Mouse (Mus musculus): ENCODE results near the gene Eif4h.
"Not testable (repeated sequence)": the region's sequence is repeated elsewhere in the genome, so short reads cannot be mapped to it uniquely, and the experiment has no call there.

The Eif4h gene

DNA sequence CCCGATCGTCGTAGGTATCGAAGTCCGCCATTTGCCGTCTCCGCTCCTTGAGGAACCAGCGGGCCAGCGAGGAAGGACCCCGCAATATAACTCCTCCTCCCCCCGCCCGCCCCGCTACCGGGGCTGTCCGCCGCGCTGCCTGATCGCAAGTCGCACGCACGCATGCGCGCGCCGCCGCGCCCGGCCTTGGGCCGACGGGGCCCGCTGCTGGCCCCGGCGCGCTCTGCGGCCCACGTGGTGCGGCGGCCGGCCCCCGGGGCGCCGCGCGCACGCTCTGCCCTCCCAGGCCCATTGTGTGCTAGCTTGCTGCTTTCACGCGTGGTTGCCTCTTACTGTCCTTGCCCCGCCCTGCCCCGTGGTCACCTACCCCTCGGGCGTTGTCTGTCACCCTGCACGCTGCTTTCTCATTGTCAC is at the start of gene Eif4h:
Gene Eif4h (minus strand): TSS at position 222 of the 414 bp plus-strand sequence.
- DNase-seq: peak; percentile 96

DNA sequence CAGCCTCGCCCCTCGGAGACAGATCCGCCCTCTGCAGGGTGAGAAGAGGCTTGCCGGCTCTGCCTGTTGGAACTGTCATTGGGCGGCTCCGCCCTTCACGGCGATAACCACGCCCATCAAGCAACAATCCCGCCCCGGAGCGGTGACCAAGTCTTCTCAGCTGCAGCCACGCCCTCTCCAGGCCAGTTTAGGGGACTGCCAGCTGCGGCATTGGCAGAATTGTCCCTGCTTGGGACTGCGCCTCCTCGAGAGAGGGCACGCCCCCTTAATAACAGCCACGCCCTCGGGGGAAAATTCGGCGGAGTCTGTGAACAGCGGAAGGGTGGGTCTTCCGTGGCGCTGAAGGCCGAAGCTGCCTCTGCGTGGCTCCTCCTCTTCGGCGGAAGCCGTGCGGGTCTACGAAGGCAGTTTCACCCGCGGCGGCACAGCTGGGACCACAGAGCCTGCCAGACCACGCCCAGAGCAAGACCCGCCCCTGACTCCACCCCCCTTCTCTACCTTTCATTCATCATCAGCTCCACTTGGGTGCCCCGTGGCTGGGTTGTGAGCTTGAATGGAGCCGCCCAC is 49.5 kb upstream of the Eif4h start:
- peak; percentile 98 for DNase-seq

DNA sequence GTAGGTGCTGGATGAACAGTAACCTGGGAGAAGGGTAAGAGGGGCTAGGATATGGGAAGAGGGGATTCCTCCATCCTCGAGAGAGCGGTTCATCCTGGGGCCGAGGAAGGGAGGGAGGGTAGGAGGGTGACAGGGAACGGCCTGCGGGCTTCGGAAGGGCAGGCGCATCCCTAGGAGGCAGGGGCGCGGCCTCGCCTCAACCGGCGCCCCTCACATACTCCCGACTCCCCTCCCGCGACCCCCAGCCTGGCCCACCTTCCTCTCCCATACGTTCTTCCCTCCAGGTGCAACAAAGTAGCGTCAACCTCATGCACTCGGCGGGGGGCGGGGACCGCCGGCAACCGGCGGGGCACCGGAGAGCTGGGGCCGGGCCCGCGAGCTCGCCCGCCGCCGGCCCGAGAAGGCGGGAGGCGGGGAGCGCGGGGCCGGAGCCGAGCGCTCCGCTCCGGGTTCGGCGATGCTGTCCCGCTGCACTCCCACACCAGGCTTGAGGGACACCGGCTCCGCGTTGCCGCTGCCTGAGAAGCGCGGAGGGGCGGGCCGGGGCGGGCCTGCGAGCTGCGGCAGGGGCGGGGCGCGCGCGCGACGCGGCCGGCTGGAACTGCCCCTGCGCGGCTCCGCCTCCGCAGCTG is 48.9 kb upstream of the Eif4h start, which contains the start of gene Limk1:
Gene Limk1 (minus strand): TSS at position 513 of the 632 bp plus-strand sequence.
- DNase-seq: no peak

DNA sequence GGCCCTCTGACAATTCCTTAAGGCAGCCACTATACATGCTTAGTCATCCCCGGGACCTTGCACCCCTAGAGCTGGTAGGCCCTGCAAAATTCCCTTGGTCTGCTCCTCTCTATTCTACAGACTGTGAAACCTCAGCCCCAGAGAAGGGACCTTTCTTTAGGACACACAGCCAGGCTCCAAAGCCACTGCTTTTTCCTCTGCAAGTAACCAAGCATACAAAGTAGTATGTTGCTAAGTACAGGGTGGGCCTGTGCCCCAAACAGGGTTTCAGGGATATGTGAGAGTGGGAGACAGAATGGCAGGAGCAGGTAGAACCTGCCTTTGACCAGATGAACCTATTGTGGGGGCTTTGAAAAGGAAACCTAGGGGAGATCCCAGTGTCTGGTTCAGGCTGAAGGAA is 47.9 kb upstream of the Eif4h start:
- DNase-seq: no peak

DNA sequence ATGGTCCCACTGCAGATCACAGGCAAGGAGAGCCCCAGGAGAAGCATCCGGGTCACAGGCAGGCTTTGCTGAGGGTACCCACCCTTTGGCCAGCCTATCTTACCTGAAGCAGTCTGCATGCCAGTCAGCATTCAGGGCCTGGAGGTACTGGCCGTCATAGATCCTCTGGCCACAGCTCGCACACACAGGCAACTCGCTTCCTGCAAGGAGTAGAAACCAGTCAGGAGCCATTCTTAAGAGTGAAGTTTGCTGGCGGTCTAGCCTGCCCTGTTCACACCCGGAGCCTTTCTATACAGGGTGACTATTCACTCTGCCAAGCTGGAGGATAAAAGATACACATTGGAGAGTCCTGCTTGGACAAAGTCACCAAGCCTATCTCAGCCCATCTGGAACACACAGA is 47.3 kb upstream of the Eif4h start:
- no peak for DNase-seq

DNA sequence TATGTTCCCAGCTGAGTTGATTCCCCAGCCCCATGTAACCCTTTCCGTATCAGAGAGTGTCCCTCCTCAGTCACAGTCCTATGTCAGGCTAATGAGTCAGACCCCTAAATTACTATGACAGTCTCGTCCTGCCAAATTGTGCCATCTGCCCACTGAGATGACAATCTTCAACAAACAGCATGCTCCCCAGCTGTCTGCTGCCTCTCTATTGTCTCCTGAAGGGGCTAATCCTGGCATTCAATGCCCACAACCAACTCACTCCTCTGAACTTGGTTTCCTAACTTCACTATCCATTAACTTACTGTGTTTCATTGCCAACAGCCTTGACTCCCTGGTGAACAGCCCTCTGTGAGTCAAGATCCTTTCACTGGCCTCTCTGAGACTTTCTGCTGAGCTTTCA is 45.1 kb upstream of the Eif4h start:
- no peak for DNase-seq

DNA sequence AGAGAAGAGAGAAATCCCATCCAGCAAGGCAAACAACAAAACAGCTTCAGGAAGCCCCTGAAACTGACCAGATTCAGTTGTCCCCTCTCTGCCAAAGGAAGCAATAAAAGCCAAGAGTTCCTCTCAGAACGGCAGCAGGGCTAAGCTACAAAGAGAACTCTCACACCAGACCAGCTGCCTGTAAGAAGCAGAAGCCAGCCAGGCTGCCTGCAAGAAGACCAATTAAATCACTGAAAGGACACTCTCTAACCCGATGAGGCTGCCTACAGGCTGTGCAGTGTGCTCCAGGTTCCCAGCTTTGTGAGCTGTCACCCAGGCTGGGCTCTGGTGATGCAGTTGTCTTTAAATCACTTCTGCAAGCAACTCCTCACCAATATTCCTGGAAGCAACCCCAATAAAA is 44.5 kb upstream of the Eif4h start:
- DNase-seq: no peak

DNA sequence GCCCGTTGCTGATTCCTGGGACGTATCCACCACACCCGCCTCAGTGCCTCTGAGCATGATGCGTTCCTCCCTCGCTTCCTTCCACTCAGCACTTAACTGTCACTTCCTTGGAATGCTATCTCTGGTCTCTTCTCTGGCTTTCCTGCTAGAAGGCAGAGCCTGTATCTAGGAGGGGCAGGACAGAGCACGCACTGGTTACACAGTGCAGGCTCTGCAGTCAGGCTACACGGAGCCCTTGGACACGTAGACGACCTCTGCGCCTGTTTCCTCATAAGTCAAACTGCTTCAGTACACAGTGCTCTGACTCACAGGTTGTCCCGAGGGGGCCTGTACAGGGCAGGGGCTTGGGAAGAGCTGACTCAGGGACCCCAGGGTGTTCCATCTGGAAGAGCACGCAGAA is 40.9 kb upstream of the Eif4h start:
- DNase-seq: no peak

DNA sequence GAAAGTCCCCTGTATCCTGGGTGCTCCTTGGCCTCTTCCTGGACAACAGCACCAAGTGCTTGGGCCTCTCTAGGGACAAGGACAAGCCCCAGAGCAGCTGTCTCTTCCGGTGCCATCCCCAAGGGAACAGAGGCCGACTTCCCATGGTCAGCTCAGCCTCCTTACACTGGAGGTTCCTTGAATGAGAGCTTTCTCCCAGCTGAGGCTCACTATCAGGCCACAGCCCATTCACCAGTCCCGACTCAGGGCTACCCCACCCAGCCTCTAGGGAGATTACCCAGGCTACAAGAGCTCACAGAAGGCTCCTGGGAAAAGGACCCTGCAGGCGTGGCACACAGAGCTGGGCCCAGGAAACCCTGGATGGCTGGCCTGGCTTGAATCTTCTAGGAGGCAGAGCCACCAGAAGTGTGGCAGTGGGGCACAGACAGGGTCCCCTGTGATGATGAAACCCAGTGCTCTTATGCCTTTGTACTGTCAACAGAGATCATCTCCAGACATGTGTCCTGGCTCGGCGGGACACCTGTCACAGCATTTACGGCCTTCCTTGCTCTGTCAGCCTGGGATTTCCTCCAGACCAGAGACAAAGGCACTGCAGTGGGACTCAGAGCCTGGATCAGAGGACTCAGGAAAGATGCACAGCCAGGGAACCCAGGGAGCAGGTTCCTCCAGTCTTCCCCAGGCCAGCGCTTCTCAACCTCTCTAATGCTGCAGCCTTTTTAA is 39.7 kb upstream of the Eif4h start:
- DNase-seq: no peak

DNA sequence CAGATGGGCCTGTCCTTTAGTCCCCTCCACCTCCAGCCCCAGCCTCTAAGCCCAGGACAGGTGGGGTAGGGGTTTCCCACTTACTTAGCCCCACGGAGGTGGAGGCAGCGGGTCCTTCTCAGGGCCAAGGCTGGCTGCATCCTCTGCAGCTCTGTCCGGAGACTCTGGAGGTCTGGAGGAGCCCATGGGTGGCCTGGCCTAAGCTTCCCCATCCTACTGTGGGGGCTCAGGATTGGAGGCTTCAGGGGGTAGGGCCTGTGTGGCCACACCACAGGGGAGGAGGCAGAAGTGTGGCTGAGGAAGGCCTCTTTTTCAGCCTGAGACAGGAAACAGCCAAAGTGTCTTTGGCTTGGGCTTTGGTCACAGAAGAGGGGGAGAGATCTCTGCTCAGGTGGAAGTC is 38.7 kb upstream of the Eif4h start:
- no peak for DNase-seq

DNA sequence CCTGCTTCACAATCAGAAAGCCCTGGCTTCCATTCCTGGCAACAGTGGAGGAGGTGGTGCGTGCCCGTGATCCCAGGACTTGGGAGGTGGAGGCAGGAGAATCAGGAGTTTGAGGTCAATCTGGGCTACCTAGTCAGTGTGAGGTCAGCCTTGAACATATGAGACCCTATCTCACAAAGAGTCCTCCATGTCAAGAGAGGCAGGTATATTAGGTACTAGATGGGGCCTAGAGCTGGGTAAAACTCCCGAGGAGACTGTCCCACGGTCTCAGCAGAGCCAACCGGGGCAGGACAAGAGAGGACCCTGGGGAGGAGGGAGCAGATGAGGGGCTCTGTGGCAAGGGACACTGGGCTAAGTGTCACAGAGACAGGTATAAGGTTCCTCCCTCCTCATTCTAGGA is 38.2 kb upstream of the Eif4h start:
- no peak for DNase-seq

DNA sequence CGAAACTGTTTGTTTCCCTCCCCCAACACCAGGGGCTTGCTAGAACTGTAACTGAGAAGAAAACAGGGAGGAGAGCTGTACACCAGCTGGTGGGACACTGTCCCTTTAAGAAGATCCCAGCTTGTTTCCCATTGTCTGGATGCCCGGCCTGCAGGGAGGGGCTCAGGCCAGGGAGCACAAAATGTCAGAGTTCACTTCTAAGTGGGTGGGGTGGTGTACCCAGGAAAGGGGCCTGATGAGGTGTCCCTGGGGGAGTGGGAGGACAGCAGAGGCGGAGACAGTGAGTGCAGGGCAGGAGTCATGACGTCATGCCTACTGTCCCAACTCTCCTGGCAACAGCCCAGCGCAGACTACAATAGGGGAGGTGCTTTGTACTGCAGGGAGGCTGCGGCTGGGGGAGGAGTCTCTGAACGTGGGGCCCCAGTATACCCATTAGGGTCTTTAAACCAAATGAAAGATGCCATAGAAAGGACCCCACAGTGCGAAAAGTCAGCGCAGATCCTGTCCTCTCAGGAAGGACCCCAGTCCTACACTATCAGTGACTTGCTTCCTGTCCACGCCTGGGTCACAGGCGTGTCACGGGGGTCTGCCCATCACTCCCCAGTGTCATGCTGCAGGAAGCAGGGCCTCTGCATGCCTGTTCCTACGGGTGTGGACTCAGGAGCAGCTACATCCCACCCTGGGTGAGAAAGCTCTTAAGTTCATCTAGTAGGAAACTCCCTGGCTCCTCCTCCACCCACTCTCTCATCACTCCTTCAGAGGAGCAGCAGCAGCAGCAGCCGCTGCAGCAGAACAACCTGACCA is 36.9 kb upstream of the Eif4h start:
- DNase-seq: peak; percentile 38

DNA sequence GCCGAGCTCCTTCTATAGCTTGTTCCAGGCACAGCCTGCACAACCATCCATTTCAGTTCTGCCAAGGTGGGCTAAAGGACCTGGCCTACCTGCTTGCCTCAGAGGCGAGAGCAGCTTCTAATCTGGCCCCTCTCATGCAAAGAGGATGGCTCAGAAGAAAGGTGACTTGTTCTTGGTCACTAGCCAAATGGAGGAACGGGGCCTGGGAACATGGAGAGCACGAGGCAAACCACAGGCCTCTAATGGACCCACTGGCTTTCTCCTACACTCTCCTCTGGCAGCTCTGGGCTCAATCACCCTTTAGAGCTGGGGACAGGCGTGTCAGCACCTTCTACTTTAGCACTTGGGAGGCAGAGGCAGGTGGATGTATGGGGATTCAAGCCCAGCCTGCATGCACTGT is 35.7 kb upstream of the Eif4h start:
- no peak for DNase-seq

DNA sequence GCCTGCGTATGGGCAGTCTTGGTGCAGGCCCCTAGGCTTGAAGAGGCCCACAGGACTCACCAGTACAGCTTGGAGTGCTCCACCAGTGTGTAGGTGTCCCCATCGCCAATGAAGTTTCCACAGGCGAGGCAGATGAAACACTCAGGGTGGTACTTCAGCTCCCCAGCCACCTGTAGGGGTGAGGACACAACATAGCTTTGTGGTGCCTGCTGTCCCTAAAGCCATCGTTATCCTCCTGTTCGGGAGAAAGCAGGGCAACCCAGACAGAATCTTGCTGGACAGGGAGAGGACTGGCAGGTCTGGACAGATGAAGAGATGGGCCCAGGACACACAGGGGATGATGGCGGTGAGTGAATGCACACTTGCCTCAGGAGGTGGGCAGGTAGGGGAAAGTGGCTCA is 33.3 kb upstream of the Eif4h start:
- DNase-seq: no peak

DNA sequence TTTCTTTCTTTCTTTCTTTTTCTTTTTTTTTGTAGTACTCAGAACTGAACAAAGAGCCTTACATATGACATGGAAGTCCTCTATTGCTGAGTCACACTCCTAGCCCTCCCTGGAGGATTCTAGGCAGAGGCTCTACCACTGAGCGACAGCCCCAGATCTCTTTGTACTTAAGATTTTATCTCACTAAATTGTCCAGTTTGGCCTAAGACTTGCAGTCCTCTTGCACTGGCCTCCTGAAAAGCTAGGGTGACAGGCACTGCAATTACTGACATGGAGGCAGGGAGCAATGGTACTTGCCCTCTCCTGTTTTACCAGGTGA is 32.9 kb upstream of the Eif4h start:
- DNase-seq: no peak

DNA sequence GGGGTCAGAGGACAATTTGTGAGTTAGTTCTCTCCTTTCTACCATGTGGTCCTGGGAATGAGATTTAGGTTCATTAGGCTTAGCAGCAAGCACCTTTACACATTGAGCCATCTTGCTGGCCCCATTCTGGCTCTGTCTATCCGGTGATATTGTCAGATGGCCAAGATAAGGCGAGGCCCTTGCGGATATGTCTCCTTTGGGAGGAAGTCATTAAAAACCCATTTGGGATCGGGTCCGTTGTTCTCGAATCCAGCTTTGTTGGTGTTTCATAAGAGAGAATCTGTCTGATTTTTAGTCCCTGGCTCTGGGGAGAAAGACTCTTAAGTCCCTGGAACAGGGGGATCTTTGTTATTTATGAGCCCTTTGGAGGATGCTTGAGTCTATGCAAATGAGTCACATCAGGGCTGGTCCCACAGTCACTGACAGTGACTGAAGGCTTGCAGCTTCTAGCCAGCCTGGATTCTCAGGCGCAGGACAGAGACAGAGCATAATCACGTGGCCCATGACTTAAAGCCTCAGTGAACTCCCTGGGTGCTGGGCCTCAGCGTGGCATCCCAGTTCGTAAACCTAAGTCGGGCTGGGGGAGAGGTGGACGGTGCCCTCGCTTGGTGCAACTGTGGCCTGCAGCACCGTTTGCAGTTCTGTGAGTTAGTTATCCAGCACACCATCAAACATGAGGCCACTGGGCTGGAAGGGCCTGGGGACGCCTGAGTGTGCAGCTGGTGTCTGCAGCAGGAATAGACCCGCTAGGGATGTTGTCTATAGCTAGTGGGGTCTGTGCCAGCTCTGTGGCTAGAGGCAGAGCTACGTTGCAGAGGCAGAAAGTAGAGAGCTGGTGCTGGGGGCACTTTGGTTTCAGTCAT is 32.3 kb upstream of the Eif4h start:
- DNase-seq: no peak

DNA sequence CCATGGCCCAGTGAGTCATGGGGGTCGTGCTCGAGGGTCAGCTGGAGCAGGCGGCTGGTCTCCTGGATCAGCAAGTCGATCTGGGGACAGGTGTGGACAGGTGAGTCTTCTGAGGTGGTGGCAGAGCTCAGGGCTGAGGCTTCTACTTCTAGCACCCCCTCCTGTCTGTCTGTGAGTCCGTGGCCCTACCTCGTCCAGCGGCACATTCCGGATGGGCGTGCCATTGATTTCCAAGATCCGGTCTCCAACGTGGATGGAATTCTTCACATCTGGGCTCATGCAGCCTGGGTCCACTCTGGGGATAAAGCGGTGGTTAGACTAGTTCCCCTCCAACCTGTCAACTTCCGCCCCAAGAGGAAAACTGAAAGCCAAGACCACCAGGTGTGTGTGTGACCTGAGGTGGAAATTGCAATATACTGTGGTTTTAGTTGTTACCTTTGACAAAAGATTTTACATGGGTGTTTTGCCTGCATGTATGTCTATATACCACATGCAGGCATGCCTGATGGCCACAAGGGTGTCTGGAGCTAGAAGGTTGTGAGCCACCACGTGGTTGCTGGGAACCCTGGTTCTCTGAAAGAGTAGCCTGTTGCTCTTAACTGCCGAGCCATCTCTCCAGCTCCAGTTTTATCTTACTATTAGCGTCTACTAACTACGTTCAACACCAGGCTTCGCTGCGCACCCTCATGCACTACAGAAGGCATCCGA is 29.9 kb upstream of the Eif4h start:
- no peak for DNase-seq

DNA sequence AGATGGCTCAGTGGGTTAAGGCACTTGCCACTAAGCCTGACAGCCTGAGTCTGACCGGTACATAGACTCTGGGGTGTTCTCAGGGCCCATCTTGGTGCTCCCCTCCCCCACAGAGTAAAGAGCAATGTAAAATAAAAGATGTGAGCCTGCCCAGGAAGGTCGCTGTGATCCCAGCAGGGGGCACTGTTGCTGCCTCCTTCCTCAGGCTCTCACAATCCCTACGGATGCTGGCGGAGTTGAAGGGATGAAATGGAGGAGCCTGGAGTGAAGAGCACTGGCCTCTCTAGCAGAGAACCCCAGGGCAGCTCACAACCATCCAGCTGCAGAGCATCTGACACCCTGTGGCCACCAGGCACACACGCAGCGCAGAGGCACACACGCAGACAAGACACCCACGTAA is 29.2 kb upstream of the Eif4h start:
- no peak for DNase-seq

DNA sequence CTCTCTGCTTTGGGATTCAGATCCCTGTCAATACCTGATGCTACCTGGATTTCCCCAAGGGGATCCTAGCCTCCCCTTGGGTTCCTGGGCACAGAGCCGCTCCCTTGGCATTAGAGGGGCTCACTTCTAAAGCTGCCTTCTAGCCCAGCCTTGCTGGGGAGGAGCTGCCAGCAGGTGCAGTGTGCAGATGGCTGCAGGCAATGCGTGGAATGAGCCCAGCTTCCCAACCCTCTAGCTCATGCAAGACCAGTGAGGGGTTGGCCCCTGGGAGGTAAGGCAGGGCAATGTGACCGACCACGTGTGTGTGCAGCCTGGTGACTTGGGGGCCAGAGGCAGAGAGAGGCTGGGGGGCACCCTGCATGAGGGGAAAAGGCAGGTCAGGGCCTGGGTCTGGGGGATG is 17.4 kb upstream of the Eif4h start:
- DNase-seq: no peak

DNA sequence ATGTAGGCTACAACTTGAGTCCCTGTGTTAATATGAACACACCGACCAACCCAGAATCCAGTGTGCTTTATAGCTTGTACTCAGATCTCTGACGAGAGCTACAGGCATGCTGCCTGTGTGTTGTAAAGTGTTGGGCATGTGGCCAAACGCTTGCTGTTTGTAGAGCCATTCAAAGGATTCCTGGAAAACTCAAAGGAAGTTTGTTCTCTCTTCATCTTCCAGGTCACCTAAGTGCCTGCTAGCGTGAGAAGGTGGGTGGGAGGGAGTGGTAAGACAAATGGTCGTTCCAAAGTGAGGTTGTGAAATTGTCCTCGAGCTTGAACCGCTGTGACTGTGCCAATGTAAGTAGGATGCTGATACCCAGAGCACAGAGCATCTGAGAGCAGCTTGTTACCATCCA is 12.7 kb upstream of the Eif4h start:
- DNase-seq: no peak

DNA sequence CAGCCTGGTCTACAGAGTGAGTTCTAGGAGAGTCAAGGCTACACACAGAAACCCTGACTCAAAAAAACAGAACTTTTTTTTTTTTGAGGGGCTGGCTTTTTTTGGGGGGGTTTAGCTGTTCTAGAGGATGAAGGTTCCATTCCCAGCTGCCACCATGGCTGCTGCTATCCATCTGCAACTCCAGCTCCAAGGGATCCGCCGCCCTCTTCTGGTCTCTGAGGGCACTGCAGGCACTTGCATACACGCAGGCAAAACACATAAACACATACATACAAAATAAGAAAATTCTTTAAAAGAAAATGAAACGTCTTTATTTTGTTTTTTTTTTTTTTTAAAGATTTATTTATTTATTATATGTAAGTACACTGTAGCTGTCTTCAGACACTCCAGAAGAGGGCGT is 11.6 kb upstream of the Eif4h start:
- peak; percentile 28 for DNase-seq

DNA sequence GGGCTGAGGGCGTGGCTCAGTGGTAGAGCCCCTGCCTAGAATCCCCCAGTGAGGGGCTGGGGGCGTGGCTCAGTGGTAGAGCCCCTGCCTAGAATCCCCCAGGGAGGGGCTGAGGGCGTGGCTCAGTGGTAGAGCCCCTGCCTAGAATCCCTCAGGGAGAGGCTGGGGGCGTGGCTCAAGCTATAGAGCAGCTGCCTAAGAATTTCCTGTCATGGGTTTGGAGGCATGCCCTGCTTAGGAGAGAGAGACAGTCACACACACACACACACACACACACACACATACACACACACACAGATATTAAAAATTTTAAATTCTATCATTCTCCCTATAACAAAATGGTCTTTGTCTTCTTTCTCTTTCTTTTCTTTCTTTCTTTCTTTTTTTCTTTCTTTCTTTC is 9.7 kb upstream of the Eif4h start:
- not testable (repeated sequence) for DNase-seq

Data from cerebellum, adult 9-10 months (tissue).